Mouse (Mus musculus): ENCODE measurements around the gene Myl3.

GRCm38 (mm10) chr9:110759265-110759664 lies 17.6 kb downstream of the Myl3 start:
- TF ChIP-seq POLR2A (IDR thresholded peaks at IDR 0.05; ENCODE audit: low read depth, low read length) (no peak), CTCF (IDR thresholded peaks at IDR 0.05; ENCODE audit: extremely low read depth, insufficient read depth, insufficient read length, insufficient replicate concordance) (peak; percentile 60; the same call in 1 of the 2 replicates)

Data from spleen, adult 2 months (tissue).